Mouse (Mus musculus) neutrophil, adult 65 days (primary cell): Measurements from ENCODE around the gene Tsga8. TPM values are rescaled to one million over a fixed set of nuclear protein-coding genes. Genes with fewer than 3 reads are reported as not detected.

Experiments
- total RNA-seq: library from RNA; stranded (reverse); gene quantifications from 2 replicates; pipeline ENCODE4 v1.2.4, GENCODE M21; 2023

The Tsga8 gene
- not detected in 2 replicates for total RNA-seq

DNA sequence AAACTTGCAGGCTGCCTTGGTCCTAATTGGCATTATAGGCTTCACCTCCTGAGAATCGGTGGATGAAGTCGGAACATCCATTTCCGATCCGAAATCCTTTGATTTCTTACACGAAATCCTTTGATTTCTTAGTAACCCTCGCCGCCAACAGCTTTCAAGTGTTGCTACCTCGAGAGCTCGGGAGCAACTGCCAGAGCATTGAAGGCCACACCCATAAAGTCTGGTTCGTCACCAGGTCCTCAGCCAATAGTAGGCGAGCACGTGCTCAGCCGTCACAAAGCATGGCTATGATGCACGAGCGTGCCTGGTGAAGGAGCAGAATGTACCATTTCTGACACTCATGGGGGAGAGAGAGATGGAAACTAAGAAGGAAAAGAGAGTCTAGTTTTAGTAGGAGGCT, at the start of gene Tsga8:
TSS of gene Tsga8 (minus strand) at position 327 of the 400 bp plus-strand sequence.

